Mouse (Mus musculus): ENCODE measurements around the gene Ube2j1.

The Ube2j1 gene

DNA sequence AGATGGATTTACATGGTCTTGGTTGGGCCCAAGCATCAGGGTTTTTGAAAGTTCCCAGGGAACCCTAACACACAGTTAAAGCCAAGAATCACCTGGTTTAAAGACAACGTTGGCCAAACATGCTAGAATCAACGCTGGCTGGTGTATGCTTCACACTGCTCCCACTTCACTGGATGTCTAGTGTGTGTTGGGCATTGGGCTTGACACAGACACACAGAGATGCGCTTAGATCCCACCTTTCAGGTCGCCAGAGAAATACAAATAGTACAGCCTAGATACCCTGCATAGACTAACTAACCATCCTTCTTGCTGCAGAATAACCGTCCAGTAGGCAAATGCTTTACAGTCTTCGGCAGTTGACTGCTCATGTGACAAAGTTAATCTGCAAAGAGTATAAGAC is 39.1 kb downstream of the Ube2j1 start:
- in situ Hi-C loops (cut with MboI, MseI), result loop anchor here (10.0 kb wide), 1 partner anchor 924 kb away; no protein-coding TSS in a partner anchor

DNA sequence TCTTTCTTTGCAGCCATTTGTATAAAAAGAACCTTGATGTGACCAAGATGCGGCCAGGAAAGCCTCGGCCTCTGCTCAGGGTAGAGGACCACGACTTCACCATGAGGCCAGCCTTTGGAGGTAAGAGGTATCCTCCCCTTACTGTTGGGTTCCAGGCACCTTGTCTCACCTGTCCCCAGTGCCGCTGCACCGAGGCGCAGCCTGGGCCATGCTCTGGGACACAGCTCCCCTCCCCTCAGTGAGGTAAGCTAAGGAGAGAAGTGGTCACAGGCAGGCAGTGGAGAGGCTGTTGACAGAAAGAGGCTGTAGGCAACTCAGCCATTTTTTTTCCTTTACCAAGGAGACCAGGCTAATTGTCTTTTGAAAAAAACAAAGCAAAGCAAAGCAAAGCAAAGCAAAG is 40.1 kb downstream of the Ube2j1 start:
- in situ Hi-C loops (cut with MboI, MseI), result loop anchor here (10.0 kb wide), 1 partner anchor 923 kb away; no protein-coding TSS in a partner anchor

DNA sequence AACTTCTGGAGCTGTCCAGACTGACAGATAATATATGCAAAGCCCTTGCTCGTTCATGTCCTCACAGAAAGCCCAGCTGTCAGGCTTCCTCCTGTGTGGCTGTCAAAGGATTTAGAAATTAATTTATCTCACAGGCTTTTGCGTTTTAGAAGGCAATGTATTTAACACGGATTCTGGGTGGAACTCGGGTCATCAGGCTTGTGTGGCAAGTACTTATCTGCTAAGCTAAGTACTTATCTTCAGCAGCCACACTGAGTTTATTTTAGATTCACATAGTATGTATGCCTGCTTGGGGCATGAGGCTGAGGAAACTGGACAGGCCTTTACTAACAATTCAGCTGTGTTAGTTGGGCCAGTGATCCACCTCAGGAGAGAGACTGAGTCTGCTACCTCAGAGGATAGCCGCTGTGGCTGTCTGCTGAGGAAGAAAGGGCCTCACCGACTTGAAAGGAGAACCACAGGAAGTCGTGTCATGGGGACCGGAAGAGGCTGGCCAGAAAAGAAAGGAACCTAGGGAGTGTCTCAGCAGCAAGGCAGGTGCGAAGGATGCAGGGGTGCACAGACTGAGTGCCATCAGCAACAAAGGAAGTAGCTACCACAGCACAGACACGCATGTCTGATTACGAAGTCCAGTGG is 41.4 kb downstream of the Ube2j1 start:
- in situ Hi-C loops (cut with MboI, MseI), result loop anchor here (10.0 kb wide), 1 partner anchor 922 kb away; no protein-coding TSS in a partner anchor

DNA sequence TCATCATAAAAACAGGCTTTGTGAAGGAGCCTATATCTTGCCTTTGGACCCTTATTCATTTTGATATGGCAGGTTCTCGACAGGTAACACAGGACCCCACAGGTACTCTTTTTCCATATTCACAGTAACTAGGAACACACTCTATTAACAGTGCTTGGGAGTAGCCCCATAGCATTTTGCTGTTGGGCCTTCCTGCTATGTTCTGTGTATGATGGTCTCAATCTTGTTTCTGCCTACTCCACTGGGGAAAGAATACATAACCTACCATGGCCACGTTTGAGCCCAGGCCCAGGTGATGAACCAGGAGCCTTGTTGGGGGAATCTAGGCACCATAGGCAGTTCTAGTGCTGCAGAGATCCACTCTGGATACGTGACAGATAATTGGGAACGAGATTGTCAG is 43.2 kb downstream of the Ube2j1 start:
- in situ Hi-C loops (cut with MboI, MseI), result loop anchor here (10.0 kb wide), 1 partner anchor 920 kb away; no protein-coding TSS in a partner anchor

DNA sequence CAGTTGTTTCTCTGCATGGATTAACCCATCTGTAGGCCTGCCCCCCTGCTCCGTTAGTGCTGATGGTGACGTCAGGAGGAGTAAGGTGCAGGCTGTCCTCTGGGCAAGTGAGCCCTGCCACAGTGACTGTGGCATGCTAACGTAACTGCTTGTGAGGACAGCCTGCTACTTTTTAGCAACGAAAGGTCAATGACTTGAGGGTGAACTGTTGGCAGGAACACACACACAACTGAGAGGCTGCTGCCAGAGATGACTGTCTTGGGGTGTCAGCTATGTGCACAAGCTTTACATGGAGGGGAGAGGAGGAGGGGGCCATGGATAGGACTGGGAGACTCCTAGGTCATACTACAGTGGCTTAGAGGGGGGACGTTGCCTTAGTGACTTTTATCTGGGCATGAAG is 43.6 kb downstream of the Ube2j1 start:
- in situ Hi-C loops (cut with MboI, MseI), result loop anchor here (10.0 kb wide), 1 partner anchor 920 kb away; no protein-coding TSS in a partner anchor

DNA sequence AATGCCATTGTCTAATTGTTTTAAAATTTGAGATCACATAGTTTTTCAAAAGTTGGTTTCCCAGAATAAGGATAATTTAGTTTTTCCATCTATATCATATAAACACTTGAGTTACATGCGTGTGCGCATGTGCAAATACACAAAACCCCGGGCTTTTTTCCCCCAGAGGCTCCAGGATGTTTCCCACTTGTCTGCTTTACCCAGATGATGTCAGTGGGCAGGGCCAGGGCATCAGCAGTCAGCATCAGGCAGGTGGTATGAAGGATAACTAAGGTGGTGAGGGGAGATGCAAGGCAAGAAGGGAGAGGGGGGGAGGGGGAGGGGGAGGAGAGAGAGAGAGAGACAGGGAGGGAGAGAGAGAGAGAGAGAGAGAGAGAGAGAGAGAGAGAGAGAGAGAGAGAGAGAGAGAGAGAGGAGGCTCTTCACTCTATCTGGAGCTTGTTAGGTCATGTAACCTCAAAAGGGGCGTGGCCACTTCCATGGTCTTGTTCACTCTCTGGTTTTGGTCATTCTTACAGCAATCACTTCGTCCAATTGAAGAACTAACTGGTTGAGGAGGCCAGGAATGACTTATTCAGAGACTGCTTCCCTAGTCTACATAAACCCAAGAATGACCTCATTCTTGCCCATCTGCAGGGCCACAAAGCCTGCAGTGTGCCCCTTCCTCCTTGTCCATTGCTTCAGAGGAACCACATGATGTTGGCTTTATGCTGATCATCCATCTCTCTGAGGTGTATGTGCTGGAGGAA is 44.7 kb downstream of the Ube2j1 start:
- in situ Hi-C loops (cut with MboI, MseI), result loop anchor here (10.0 kb wide), 1 partner anchor 919 kb away; no protein-coding TSS in a partner anchor

DNA sequence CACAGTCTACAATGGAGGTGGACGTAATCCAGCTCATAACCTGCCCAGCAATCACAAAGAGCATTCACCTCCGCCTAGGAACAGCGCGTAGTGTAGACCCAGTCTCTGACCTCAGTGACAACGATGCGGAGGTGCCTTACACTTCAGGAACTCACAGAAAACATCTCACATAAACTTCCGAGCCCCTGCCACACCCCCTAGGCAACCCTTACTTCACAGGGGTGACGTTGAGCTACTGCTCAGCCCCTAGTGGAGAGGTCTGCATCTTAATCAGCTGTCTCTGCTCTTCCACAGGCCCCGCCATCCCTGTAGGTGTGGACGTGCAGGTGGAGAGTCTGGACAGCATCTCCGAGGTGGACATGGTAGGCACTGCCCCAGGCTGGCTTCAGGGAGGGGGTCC is 45.9 kb downstream of the Ube2j1 start:
- in situ Hi-C loops (cut with MboI, MseI), result loop anchor here (10.0 kb wide), 1 partner anchor 918 kb away; no protein-coding TSS in a partner anchor

DNA sequence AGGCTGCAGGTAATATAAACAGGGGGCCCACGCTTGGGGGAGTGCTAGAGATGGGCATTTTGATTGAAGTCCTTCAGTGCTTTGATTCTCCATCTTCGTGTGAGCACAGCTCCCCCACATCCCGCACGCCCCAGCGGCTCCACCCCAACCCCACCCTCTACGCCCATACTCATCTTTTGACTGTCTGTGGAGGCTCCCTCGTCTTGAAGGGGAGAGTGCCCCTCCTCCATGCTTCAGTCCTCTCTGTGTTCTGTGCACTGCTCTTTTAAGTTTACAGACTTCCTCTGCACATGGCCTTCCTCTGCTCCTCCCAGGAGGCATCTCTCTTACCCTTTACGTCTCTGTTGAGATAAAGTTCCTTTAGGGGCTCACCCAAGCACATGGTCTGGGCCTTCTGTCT is 46.5 kb downstream of the Ube2j1 start:
- in situ Hi-C loops (cut with MboI, MseI), result loop anchor here (10.0 kb wide), 1 partner anchor 917 kb away; no protein-coding TSS in a partner anchor

DNA sequence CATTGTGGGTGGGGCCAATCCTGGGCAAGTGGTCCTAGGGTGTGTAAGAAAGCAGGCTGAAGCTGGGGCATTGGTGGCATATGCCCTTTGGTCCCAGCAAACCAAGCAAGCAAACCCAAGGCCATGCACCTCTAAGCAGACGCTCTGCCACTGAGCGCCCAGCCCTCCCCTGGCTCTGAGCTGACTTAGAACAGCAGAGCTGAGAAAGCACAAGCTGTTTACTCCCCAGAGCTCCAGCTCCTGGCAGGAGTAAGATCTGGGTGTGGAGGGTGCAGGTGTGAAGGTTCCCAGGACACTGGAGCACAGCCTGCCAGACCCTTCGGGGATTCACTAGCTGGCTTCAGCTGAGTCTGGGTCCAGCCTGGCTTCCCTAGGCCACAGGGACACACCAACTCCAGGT is 47.3 kb downstream of the Ube2j1 start:
- in situ Hi-C loops (cut with MboI, MseI), result loop anchor here (10.0 kb wide), 1 partner anchor 916 kb away; no protein-coding TSS in a partner anchor

DNA sequence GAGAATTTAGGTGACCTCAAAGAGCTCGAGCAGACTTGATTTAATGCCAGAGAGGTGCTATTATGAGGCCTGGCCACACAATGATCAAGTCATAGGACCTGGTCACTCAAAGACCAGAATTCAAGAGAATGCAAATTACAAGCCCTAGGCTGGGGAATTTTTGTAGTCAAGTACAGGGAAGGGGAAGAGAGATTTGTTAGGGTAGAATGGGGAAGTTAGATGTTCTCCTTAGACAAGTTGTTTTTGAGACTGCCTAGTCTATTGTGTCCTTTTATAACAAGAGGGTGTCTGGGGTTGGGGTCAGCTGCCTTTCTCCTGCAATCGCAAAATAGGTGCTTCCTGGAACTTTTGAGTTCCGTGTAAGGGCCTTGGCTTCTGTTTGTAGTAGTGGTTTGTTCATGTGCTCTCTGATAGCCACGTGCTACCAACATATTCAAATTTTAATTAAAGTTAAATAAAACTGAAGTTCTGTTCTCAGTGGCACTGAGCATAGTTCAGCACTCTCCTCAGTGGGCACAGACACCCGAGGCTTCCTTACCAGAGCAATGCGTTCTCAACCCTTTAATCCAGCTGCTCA is 68.0 kb downstream of the Ube2j1 start:
- in situ Hi-C loops (cut with MboI, MseI), result no loop called here
